Mouse (Mus musculus) heart, postnatal 36 days (tissue): ENCODE measurements around the gene Cntnap2. TPM values are rescaled to one million over a fixed set of nuclear protein-coding genes. Genes with fewer than 3 reads are reported as not detected.

Source experiments
- DNase-seq, 2 experiments: peaks; one replicate each; pipeline ENCODE4 v3.0.0; 2021 to 2022
- intact Hi-C: fragments of 180-260 bp; cut with DNase I; formaldehyde crosslinking; loops from one replicate; pipeline ENCODE4 v1.15.1; 2025
- total RNA-seq, 2 experiments: library from RNA; stranded (reverse); gene quantifications; 2 replicates each; pipeline ENCODE4 v1.2.3; 2021

Cntnap2 gene
- total RNA-seq, 2 experiments from 2014 or later = not detected

DNA sequence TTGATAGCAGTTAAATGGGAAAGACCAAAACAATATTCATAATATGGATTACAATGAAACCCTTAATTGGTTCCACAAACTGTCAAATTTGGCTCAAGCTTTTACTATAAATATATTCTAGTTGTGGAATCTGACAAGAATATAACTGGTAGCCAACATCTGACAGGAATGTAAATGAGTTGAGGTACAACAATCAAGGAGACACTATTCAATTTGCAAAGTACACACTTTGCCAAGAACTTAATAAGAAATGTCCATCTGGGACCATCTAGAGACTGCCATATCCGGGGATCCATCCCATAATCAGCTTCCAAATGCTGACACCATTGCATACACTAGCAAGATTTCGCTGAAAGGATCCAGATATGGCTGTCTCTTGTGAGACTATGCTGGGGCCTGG, 1850.0 kb downstream of the Cntnap2 start:
- DNase-seq = no peak
- intact Hi-C loops = no loop called here

DNA sequence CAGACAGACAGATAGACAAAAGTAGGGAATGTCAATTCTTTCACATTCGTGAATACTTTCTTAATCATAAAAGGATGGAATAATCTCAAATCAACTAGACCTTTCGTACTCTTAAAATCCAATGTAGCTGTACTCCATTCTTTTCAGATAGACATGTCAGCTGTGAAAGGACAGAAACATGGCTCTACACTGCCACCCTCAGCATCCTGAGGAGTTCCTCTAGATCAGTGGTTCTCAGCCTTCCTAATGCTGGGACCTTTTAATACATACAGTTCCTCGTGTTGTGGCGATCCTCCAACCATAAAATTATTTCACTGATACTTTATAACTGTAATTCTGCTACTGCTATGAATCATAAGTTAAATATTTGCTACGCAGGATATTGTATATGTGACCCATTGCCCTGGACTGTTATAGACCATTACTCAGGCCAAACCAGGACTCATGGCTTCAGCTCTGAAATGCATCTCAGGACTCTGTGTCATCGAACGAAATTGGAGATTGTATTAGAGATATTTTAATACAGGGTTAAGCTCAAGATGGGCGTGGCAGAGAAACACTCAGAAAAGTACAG, 1859.6 kb downstream of the Cntnap2 start:
- DNase-seq = no peak
- intact Hi-C loops = no loop called here

DNA sequence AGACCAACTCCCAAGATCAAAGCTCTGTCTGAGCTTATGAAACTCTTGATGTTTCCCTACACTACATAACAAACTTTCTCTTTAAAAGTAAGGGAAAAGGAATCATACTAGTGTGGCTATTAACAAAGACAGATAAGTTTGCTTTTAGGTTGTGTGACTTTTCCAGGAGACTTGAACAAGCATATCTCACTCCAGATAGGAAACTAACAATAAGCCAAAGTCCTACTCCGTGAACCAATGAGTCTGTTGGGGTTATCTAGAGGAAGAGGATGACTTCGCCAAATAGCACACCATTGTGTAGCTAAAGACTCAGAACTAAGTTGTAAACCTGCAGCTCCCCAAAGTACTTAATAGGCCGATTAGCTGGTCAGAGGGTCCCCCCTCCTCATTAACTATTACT, 1860.8 kb downstream of the Cntnap2 start:
- intact Hi-C loops = no loop called here
- DNase-seq = no peak

DNA sequence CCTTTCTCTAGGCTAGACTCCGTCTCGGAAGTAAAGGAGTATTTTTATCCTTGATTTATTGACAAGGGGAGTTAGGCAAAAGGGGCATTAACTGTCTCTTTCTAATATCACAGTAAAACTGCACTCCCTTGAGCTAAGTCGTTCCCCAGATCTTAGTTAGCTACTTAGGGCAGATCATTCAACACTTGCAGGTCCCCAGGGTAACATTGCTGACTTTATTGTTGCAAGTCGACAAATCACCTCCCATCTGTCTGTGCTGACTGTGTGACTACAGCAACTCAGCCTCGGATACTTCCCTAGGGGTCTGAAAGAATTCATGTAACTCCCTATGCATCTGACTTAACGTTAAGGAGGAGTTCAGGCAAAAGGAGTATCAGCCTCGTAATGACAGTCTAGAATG, 1865.6 kb downstream of the Cntnap2 start:
- intact Hi-C loops = no loop called here
- no peak for DNase-seq

DNA sequence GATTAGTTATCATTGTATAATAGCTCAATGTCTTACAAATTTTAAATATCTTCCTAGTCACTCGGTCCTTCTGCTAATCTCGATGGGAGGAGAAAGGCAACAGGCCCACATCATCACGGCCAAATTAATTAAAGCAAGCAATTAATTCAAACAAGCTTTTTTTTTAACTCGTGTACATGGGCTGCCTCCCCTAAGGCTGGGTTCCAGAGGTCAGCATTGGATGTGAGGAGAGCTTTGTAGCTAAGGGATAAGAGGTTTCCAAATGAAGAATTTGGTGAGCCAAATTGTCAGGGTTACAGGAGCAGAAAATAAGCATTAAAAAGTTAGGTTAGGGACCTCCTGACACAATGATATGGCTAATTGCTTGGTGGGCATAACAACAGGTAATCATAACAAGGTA, 1886.5 kb downstream of the Cntnap2 start:
- no peak for DNase-seq
- intact Hi-C loops = no loop called here

DNA sequence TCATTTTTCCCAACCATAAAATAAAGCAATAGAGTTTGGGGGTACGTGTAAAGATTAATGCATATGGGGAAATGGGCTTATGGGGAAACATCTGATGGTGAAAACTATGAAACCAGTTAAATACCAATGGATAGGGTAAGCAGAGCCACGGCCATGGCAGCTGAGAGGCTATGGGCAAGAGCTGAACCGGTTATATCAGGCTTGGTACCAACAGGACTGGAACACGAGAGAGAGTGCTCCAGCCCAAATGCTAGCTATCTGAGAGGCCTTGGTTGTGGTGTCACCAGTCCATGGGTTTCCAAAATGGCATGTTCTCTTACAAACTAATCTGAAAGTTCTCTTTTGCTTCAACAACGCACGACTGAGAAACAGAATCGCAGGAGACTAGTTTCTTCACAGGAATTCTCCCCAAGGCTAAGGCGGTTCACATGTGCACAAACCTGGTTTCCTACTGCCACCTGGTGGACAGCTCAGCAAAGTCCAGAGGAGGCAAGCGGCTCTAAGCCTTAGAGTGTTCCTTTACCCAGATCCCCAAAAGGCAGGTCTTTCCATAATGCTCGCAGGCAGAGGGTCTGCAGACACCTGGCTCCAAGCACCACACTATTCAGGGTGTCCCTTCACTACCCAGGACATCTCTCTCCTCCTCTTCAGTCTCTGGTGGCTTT, 1902.0 kb downstream of the Cntnap2 start:
- DNase-seq = peak; percentile 22 to 45
- intact Hi-C loops = loop anchor here (1.0 kb wide), 1 partner anchor 1638 kb away; no protein-coding TSS in a partner anchor

DNA sequence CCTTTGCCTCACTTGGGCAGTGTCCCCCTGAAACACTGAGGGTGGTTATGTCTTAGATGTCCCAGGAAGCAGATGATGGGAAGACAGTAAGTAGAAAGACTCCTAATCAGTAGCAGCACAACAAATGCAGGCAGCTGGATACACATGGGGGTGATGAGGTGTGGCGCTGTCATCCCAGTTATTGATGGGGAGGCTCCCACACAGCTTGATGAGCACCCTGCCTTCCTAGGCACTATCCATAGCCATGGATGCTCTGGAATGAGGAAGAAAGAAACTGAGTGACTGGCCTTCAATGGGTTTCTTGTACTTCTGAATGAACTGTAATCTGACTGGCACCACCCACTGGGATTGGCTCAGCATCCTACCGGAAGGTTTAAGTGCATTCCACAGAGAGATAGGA, 1904.1 kb downstream of the Cntnap2 start:
- intact Hi-C loops = no loop called here
- no peak for DNase-seq

DNA sequence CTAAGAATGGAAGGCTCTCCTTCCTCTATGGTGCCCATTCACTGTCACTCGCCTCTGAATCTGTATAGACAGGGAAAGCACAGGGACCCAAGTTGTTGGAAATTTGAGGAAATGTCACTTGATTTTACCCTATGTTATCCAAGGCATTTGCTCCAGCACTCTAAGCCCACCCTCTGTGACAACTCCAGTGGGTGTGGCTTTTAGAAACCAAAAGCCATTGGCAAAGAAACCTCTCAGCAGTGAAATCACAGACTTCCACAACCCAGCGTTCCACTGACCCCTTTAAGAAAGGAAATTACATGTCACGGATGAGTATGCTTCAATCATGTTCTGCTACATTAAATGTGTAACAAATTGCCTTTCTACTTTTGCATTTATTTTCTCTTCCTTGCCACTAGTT, 1904.5 kb downstream of the Cntnap2 start:
- DNase-seq = no peak
- intact Hi-C loops = no loop called here

DNA sequence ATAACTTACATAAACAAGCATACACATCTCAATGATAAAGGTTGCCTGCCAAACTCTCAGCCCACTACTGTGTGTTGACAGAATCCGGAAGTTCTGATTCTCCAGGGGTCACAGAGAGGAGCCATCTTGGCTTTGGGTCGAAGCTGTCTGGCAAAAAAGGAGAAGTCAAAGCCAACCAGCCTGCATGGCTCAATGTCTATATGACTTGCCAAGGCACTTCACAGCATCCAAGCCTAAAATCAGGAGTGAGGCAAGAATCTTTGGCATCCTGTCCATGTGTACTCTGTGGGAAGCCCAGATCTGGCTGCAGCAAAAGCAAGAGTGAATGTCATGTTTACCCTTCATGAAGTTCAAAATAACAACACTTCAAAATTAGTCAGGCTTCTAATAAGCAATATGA, 1913.5 kb downstream of the Cntnap2 start:
- intact Hi-C loops = no loop called here
- peak; percentile 3 to 16 for DNase-seq

DNA sequence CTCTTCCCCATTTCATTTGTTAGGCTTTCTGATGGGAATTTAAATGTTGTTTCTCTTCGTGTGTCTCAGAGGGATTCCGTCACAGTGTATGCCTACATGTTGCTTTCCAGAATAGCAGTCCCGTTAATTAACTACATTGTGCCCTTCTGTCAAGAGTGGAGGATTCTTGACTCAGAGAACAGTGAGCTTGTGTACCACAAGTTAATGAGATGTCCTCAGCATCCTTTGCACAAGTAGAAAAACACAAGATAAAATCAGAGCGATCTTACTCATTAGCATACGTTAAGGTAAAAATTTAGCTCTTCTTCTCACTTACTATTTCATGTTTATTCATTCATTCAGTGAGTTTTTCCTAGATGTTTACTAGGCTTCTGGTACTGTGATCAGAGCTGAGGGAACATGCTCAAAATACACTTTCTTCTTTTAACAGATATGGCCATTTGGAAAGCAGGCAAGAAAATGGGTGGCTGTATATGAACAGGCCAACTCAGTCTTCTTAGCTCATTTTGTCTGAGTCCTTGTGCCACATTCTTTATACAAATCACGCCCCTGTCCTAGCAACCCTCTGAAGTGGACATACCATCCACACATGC, 1936.9 kb downstream of the Cntnap2 start:
- intact Hi-C loops = no loop called here
- DNase-seq = no peak

DNA sequence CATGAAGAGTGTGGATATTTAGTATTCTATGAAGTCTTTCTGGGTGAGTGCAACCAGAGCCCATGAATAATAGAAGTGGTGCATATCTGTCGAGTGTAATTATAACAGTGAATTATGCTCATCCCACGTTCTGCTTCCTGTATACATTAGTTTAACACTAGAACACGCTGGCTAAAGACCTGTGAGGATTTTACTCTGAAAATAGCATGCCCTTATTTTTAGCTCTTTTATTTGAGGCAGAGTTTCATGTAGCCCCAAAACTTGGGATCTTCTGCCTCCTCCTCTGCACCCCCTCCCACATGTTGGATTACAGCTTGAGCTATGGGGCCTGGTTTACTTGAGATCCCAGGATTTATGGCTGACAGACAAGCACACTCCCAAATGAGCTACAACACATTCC, 1945.3 kb downstream of the Cntnap2 start:
- intact Hi-C loops = no loop called here
- DNase-seq = no peak

DNA sequence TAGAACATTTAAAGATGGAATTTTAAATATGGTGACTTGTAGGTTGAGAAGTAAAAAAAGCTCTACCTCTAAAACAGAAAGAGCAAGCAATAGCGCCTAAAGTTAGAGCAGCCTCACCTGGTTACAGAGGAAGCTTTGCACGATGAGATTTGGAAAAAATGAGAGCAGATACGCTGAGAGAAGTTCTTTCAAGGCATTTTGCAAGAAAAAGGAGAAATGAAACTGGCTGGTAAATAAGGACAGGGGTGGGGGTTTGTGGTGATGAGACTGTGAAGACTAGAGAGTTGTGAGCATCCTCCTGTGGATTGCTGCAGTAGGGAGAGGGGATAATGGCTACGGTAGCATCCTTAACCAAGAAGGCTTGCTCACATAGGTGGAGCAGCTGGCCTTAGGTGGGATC, 1953.8 kb downstream of the Cntnap2 start:
- no peak for DNase-seq
- intact Hi-C loops = no loop called here

DNA sequence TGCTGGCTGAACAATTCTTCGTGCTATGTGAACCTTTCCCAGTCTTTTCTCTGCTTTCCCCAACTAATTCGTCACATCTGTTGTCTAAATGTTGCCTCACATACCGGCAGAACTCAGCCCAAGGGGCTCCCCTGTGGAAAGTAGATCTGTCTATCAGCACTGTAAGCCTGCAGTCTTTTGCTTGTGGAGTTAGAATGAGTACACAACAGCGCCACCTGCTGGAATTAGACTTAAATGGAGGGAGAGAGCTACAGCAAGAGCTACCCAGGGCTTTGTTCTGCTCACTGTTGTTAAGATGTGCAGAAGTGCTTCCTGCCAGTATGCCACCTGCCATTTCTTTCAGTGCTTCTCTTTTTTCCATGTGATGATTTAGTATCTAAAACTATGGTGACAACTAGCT, 1954.4 kb downstream of the Cntnap2 start:
- DNase-seq = peak; percentile 39 to 43
- intact Hi-C loops = no loop called here

DNA sequence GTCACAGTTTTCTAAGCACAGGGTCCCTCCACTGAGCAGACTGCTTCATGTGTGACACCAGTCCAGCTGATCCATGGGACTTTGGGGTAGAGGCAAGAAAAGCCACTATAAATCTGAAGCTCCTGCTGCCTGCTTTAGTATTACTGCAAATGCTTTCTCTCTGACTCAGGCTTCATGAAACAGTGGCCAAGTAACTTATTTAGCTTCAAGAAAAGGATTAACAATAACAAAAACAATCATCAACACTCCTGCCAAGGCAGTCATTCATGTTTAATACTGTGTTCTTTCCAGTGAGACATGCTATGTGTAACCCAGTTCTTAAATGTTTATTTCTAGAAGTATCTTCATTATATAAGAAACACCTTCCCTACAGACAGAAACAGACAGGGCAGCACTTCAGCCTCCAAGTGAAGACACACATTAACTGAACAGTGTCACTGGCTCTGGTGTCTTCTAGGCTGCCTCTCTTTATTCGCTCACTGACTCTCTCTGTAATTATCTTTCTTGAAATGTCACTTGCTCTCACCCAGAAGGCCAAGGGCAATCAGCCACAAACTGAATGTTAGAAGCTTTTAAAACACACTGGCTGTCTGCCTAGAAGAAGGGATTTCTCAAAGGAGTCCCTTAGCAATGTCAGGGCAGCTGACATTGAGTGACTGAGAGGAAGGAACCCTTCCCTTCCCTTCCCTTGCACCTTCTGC, 1955.9 kb downstream of the Cntnap2 start:
- intact Hi-C loops = no loop called here
- DNase-seq = no peak

DNA sequence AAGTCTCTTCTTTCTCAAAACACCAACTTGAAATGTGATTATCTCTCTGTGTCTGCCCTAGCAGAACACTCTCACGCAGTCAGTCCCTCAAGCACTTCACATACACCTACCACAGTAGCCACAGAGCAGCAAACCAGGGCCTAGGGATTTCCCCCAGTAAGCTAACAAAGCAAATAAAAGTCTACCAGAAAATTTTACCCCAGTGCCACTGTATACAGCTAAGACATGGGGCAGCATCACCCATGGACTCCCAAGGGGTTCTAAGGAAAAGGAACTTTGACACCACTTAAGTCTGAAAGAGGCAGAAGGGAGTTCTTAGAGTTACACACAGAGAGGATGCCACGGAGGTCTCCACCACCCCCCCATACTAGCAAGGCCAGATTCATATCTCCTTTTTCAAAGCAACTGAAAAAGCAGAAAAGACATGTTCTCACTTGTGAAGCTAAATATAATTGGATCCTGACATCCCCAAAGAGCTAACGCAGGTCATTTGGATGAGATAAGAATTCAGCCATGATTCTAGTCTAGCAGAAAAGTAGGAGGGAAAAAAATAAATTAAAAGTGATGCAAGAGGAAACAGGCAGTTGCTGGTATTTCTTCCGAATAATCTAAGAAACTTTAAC, 1967.0 kb downstream of the Cntnap2 start:
- intact Hi-C loops = no loop called here
- no peak for DNase-seq

DNA sequence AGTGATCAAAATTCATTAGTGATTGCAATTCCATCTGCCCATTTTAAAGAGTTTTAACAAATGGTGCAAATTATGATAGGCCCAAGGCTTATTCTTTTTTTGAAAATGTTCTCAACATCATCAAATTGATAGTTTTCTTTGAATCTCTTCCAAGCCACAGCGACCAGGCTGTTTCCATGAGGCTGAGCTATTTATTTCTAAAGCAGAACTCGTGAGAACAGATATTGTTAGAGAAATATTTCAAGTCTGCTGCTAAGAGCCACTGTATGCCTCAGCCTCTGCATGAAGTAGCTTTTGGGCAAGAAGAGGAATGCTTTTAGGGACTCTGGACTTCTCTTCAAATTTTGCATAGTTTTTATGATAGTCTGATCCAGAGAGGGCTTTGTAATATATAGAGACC, 1972.2 kb downstream of the Cntnap2 start:
- intact Hi-C loops = no loop called here
- no peak for DNase-seq

DNA sequence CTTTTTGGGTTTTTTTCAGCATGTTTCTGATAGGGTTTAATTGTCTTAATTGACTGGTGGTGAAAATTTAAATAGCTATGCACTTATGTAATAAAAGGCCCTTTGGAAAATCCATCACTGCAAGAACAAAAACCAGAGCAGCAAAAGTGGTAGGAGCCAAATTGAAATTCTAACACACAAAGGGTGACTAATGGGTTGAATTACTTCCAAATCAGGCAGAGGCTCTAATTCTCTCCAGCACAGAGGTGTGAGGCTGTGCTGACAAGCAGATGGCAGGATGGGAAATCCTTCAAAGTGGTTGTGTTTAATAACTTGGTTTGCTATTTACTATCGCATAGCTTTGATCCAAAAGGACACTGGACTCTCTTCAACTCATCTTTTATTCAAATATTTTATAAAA, 1983.4 kb downstream of the Cntnap2 start:
- no peak for DNase-seq
- intact Hi-C loops = no loop called here

DNA sequence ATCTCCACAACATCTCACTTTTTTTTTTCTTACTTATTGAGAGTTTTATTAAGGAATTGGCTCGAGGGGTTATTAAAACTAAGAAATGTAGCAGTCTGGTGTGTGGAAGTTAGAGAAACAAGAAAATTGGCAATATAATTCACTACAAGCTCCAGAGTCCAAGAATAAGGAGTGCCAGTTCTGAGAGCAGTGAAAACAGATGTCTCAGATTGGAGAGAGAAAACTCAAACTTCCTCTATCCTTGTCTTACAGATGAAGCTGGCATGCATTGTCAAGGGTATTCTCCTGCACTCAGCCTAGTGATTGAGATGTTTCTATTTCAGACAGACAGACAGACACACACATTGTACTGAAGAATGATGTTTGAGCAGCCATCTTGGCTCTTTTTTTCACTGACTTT, 1984.4 kb downstream of the Cntnap2 start:
- DNase-seq = no peak
- intact Hi-C loops = no loop called here

DNA sequence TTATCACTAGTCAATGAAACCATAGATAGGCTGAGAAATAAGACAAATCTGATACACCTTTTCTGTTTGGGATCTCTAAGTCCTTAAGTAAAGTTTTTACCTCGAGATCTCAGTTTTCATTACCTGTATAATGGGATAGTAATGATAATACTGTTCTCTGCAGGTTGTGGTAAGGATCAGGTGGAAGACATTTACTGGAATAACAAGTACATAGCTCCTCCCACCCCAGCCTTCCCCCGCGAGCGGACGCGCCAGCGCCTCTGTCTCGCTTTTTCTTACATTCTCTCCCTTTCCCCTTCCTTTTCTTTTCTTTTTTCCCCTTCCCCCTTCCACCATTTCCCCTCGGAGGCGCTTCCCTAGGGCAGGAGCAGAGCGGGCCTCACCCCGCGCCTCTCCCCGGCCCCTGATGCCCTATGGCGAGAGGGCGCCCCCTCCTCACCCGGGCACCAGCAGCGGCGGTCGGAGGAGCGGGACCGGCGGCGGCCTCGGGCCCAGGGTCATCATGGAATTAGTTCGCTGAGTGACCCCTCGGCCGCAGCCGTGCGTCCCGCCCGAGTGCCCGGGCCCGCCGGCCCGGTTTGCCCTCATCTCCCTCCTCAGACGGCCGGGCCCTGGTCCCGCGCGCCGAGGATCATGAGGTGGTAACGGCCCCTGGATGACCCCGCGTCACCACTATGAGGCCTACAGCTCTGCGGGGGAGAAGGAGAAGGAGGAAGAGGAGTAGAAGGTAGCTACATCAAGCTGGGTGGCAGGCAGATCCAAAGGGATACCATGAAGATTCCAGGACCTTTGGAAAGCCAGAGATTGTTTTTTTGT, 1985.4 kb downstream of the Cntnap2 start:
- intact Hi-C loops = no loop called here
- no peak for DNase-seq

DNA sequence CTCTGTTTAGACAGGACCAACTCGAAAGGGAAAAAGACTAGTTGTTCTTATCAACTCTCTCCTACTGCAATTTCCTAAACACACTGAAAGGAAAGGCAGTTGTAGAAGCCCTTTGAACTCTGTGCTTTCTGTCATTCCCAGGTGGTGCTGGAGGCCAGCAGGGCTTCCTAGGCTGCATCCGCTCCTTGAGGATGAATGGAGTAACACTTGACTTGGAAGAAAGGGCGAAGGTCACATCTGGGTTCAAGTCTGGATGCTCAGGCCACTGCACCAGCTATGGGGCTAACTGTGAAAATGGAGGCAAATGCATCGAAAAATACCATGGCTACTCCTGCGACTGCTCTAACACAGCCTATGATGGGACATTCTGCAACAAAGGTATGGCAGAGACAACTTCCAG, 1989.9 kb downstream of the Cntnap2 start:
- intact Hi-C loops = no loop called here
- no peak for DNase-seq
